Mouse (Mus musculus): ENCODE measurements around the gene Agap3. TPM values are rescaled to one million over a fixed set of nuclear protein-coding genes. Genes with fewer than 3 reads are reported as not detected.
A peak's percentile ranks its signal among the peaks of the same experiment; 100 is the strongest.

The Agap3 gene
- polyA plus RNA-seq, 1 experiment from 2014 or later = 24.1 TPM

DNA sequence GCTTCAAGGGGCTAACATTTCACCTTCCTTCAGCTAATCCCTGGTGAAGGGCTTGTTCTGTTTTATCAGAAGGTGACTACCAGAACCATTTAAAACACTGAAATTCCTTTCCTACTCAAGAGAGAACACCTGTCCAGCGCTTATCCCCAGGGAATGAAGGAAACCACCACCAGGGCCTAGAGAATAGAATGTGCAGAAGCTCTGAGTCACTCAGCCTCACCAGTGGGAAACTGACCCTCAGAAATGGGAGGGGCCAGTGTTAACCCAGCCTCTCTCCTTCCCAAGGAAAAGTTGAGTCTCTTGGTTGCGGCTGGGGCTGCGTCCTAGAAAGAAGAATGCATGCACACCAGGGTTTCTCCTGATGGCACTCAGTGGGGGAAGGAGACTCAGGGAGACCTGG lies 3.1 kb downstream of the Agap3 start:
- peak overlapping the region; percentile 11; the same call in 1 of the 2 replicates for H3K4me3 ChIP-seq
- H3K27me3 ChIP-seq (ENCODE audit: poor library complexity, severe bottlenecking) = peaks cover 11% of the 10 kb centered on the region
- no peak for DNase-seq (ENCODE audit: extremely low spot score, low spot score)
- 0 out of 2 replicates have a peak overlapping the region, but pooled peaks have one; percentile 22 for H3K27ac ChIP-seq
- H3K9me3 ChIP-seq = no peaks in the 10 kb centered on the region
- peaks cover 49% of the 10 kb centered on the region for H3K36me3 ChIP-seq (replicated peaks)
- whole genome bisulfite sequencing = 67% methylated on average over 3 of the region's 3 CpGs
- H3K4me1 ChIP-seq = peaks cover 51% of the 10 kb centered on the region

DNA sequence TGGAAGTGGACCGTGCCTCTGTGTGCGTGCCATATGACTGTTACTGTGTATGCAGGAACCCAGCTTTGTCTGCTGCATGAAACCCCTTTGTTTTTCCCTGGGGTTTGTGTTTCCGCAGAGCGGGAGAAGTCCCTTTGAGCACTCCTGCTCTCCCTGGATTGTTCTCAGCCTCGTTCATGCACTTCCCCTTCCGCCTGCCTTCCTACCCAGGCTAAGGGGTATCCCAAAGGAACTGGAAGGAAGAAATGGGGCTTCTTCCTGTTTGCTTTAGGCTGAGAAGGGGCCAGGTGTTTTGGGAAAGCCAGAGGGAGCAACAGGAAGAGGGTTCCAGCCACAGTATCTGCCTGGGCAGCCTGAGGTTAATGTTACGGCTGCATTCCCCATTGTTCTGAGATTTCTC lies 3.6 kb downstream of the Agap3 start:
- peak overlapping the region; percentile 12; the same call in 1 of the 2 replicates for H3K27ac ChIP-seq

DNA sequence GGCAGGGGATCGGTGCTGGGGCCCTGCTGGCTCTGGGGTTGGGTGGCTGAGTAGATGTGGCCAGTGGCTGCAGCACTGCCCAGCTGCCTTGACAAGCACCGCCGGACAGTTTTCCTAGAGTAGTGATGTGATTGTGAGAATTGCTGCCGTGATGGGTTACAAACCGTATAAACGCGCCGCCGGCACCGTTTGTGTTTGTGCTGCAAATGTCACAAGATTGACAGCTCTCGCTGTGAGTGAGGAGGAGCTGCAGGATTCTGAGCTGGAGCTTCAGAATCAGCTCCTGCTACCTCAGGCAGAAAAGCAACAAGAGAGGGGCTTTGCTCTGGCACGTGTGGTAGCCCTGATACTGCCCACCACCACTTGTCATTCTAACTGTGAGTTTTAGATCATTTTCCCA lies 14.8 kb downstream of the Agap3 start:
- H3K36me3 ChIP-seq (replicated peaks) = peaks cover 7% of the 10 kb centered on the region
- peaks cover under 1% of the 10 kb centered on the region; the same call in 1 of the 2 replicates for H3K27me3 ChIP-seq (ENCODE audit: poor library complexity, severe bottlenecking)
- no peaks in the 10 kb centered on the region for H3K9me3 ChIP-seq
- no peak for DNase-seq (ENCODE audit: extremely low spot score, low spot score)
- WGBS = 59% methylated on average over 12 of the region's 12 CpGs
- no peak overlapping the region for H3K4me3 ChIP-seq
- peaks cover 26% of the 10 kb centered on the region for H3K4me1 ChIP-seq
- H3K27ac ChIP-seq = no peak overlapping the region; the same call in 1 of the 2 replicates

More for the DNA sequence above, 3.6 kb downstream of the Agap3 start:
- Histone ChIP-seq H3K27me3 (ENCODE audit: poor library complexity, severe bottlenecking) (peaks cover 6% of the 10 kb centered on the region), H3K36me3 (replicated peaks) (peaks cover 55% of the 10 kb centered on the region), H3K9me3 (no peaks in the 10 kb centered on the region), H3K4me1 (peaks cover 51% of the 10 kb centered on the region), H3K4me3 (0 out of 2 replicates have a peak overlapping the region, but pooled peaks have one; percentile 11)
- DNase-seq (ENCODE audit: extremely low spot score, low spot score) = no peak
- WGBS = 70% methylated on average over 7 of the region's 7 CpGs

DNA sequence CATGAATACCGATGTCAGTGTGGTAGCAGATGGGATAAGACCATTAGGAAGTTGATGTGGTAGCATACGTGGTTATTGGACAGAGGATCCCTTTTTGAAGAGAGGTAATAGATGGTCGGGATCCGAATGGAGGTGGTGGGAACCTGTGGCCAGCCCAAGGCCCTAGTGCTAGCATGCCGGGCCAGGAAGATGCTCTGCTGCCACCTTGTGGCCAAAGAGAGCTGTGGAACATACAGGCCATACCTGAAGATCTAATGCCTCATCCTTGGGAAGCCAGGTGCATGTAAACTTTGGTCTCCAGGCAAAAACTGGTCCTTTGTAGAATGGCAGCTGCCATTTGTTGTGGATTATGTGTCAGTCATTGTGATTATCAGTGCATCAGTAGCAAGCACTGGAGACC lies 18.6 kb downstream of the Agap3 start:
- peaks cover 53% of the 10 kb centered on the region for H3K4me1 ChIP-seq
- no peaks in the 10 kb centered on the region for H3K9me3 ChIP-seq
- 13% methylated on average over 5 of the region's 5 CpGs for WGBS
- DNase-seq (ENCODE audit: extremely low spot score, low spot score) = peak; percentile 78
- H3K36me3 ChIP-seq (replicated peaks) = peaks cover 5% of the 10 kb centered on the region
- H3K27me3 ChIP-seq (ENCODE audit: poor library complexity, severe bottlenecking) = peaks cover 36% of the 10 kb centered on the region
- H3K27ac ChIP-seq = no peak overlapping the region
- no peak overlapping the region for H3K4me3 ChIP-seq

DNA sequence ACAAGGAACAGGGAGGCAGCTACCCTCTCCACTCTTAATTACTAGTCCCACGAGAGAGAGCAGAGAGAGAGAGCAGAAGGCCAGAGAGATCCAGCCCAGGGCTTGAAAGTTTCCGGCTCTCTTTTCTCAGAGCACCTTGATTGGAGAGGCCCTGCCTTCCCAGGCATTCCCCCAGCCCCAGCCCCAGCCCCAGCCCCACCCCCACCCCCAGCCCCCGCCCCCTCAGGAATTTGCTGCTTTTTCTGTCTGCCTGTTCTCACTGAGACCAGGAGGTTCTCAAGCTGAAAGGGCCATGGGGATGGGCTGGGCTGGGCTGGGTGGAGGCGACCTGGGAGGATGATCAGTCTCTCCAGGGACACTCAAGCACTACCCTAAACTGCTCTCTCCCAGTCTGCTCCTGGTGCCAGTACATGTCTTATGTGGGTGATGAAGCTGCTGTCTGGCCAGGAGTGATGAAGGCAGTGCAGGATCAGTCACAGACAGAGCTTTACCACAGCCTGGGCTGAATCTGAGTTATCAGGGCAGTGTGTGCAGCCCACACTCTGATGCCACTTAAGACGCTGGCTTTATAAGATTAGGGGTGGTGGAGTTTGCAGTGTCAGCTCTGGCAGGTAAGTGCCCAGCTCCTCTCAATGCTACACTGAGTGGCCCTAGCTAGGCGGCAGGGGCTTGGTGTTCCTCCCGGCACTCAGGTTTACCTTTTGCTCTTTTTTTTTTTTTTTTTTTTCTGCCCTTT lies 21.1 kb downstream of the Agap3 start:
- Histone ChIP-seq H3K9me3 (no peaks in the 10 kb centered on the region), H3K27ac (no peak overlapping the region), H3K4me3 (peak overlapping the region; percentile 26), H3K36me3 (replicated peaks) (peaks cover 27% of the 10 kb centered on the region), H3K4me1 (peaks cover 43% of the 10 kb centered on the region), H3K27me3 (ENCODE audit: poor library complexity, severe bottlenecking) (peaks cover 44% of the 10 kb centered on the region)
- 10% methylated on average over 7 of the region's 7 CpGs for WGBS
- DNase-seq (ENCODE audit: extremely low spot score, low spot score) = no peak

DNA sequence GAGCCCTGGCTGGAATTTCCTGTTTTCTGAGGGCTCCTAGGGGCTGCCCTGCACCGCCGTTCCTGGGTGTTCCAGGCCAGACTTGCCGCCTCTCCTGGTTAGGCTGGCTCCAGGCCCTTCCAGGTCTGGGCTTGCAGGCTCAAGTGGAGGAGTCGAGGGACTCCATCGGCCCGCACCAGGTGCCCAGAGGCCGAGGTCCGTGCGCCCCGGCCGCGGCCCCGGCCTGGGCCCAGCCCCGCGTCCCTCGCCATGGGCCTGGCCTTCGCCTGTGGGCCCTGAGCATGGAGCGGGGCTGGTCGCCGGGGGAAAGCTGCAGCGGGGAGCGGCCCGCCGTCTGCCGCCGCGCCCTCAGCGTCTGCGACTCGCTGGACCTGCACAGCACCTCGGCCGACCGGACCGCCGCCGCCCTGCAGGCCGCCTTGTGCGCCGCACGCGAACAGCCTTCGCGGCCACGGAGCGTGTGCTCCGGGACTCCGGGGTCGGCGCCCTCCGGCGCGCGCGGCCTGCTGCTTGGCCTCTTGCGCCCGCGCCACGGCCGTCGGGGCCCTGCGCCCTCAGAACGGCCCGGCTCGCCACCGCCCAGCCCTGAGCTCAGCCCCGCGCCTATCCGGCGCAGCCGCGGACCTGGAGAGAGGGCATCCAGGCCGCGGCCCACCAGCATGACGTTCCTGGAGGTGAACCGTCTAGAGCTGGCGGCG lies 22.2 kb downstream of the Agap3 start:
- no peak for DNase-seq (ENCODE audit: extremely low spot score, low spot score)
- peaks cover 43% of the 10 kb centered on the region for H3K4me1 ChIP-seq
- H3K9me3 ChIP-seq = no peaks in the 10 kb centered on the region
- H3K4me3 ChIP-seq = peak overlapping the region; percentile 55
- peaks cover 44% of the 10 kb centered on the region for H3K27me3 ChIP-seq (ENCODE audit: poor library complexity, severe bottlenecking)
- H3K36me3 ChIP-seq (replicated peaks) = peaks cover 38% of the 10 kb centered on the region
- peak overlapping the region; percentile 41 for H3K27ac ChIP-seq
- 1% methylated on average over 77 of the region's 77 CpGs for WGBS

DNA sequence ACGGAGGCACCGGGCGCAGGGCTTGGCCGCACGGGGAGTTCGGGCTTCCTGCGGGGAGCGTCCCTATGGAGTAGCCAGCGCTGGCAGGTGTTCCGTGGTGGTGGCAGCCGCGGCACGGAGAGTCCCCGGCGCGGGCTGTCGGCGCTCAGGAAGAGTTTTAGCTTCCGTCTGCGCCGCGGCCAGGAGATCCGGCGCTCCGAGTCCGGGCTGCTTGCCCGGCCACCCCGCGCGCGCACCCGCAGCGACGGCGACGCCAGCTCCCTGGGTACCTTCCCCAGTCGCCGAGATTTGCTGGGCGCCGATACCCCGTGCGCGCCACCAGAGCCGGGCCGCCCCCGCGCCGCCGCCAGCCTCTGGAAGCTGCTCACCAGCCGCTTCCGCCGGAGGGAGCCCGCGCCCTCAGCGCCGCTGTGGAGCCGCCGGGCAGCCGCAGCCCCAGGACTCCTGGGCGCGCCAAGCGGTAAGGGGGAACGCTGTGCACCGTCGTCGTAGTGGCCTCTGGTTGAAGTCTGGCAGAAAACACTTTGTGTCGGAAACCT lies 22.8 kb downstream of the Agap3 start:
- Histone ChIP-seq H3K27ac (peak overlapping the region; percentile 41), H3K9me3 (no peaks in the 10 kb centered on the region), H3K4me3 (peak overlapping the region; percentile 55), H3K27me3 (ENCODE audit: poor library complexity, severe bottlenecking) (peaks cover 48% of the 10 kb centered on the region), H3K36me3 (replicated peaks) (peaks cover 45% of the 10 kb centered on the region), H3K4me1 (peaks cover 49% of the 10 kb centered on the region)
- WGBS = under 1% methylated on average over 67 of the region's 67 CpGs
- peak; percentile 33 for DNase-seq (ENCODE audit: extremely low spot score, low spot score)

DNA sequence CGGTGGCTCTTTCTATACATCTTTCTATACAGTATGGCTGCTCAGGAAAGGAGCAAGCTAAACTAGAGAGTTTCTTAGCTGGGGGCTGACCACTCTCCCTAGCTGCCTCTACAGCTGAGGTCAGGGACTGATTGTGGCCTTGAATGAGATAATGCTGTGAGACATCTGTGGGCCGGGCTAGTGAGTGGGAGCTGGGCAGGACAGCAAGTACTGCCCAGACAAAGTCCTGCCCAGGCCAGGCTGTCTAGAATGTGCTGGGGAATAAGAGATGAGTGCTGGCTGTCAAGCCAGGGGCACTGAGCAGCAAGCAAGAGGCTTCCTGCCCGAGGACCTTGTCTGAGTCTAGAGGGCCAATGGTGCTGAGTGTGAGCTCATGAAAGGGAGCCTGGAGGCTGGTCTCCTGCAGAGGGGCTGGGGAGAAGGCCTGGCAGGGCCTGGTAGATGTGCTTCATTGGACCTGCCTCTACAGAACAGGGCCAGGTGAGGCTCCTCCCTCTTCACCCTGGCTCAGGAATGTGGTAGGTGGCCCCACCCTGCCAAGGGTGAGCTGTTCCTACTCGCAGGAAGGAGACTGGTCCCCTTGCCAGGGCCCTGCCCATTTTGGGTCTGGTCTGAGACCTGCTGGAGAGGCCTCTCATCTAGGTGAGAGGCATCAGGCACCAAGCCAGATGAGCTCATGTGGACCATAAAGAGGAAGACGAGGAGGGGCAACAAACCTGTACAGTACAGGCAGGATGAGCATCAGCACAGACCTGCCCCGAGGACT lies 23.7 kb downstream of the Agap3 start:
- Histone ChIP-seq H3K9me3 (no peaks in the 10 kb centered on the region), H3K4me1 (peaks cover 58% of the 10 kb centered on the region)
- WGBS = 77% methylated on average over 6 of the region's 6 CpGs

DNA sequence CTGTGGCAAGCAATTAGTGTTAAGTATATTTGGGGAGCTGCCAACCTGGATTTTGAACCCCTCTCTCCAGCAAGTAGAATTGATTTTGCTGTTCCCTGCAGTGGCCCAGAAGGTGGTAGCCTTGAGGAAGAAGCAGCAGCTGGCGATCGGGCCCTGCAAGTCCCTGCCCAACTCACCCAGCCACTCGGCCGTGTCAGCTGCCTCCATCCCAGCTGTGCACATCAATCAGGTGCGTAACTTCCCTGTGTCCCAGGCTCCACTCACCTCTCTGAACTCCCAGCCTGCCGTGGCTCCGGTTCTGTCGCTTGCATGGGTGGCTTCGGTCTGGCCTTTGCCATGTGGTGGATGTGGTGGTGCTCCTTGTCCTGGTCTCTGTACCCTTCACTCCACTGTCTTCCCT lies 25.9 kb downstream of the Agap3 start:
- WGBS = 98% methylated on average over 9 of the region's 9 CpGs
- H3K27ac ChIP-seq = no peak overlapping the region
- DNase-seq (ENCODE audit: extremely low spot score, low spot score) = no peak
- H3K9me3 ChIP-seq = no peaks in the 10 kb centered on the region
- peaks cover 75% of the 10 kb centered on the region for H3K36me3 ChIP-seq (replicated peaks)
- H3K27me3 ChIP-seq (ENCODE audit: poor library complexity, severe bottlenecking) = peaks cover 56% of the 10 kb centered on the region
- no peak overlapping the region for H3K4me3 ChIP-seq
- peaks cover 70% of the 10 kb centered on the region for H3K4me1 ChIP-seq

More for the DNA sequence above, 23.7 kb downstream of the Agap3 start:
- Histone ChIP-seq H3K27me3 (ENCODE audit: poor library complexity, severe bottlenecking) (peaks cover 49% of the 10 kb centered on the region), H3K27ac (no peak overlapping the region), H3K4me3 (peak overlapping the region; percentile 55), H3K36me3 (replicated peaks) (peaks cover 53% of the 10 kb centered on the region)
- DNase-seq (ENCODE audit: extremely low spot score, low spot score) = no peak

DNA sequence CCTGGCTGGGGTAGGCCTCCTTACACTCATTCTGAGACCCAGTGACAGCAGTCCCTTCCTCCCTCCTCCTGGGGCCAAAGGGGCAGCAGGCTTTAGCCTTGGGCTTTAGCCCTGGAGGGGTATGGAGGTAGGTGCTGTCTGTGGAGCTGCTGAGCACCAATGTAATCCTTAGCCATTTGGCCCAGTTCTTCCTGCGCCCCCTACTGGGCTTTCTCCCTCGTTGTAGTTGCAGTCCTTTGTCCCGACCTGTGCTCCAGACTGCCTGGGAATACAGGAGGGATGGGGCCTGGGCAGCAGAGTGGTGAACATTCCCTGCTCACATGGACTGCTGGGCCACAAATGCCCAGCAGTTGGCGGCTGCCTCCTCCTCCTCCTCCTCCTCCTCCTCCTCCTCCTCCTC lies 29.7 kb downstream of the Agap3 start:
- WGBS = 0% methylated on average over 3 of the region's 4 CpGs
- peaks cover 74% of the 10 kb centered on the region for H3K4me1 ChIP-seq

DNA sequence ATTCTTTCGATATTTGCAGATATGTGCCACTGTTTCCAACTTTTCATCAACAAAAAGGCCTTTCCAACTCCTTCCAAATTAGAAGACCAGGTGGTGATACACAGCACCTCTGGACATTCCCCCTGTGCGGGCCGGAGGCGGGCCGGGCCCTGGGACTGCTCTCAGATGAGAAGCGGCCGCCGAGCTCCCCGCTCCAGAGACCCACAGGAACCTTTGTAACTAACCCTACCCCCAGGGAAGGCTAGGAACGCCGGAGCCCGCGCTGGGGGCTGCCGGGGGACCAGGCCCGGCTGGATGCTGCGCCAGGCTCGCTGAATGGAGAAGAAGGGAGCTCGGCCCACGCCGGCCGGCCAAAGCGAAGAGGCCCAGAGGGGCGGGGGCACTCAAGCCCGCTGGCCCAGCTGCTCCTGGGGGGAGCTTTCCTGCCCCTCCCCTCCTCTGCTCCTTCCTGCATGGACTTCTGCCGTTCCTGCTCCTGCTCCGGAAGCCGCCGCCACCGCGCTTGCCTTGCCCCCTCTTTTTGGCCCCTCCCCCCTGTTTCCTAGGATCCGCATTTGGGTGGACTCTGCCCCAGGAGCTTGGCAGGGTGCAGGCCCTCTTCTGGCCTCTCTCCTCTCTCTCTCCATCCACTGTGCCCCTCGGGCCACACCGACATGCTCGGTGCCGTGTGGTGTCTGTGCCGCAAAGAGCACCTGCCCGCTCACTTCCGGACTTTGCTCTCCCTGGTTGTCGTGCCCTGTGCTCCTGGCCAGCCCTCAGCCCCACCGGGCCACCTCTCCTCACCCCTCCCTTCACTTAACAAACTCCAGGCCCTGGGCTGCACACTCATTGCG lies 30.5 kb downstream of the Agap3 start:
- Histone ChIP-seq H3K9me3 (no peaks in the 10 kb centered on the region), H3K27me3 (ENCODE audit: poor library complexity, severe bottlenecking) (peaks cover 56% of the 10 kb centered on the region), H3K27ac (peak overlapping the region; percentile 79), H3K4me1 (peaks cover 75% of the 10 kb centered on the region), H3K36me3 (replicated peaks) (peaks cover 89% of the 10 kb centered on the region), H3K4me3 (peak overlapping the region; percentile 24)
- peak; percentile 39 for DNase-seq (ENCODE audit: extremely low spot score, low spot score)
- WGBS = 35% methylated on average over 41 of the region's 41 CpGs

More for the DNA sequence above, 29.7 kb downstream of the Agap3 start:
- DNase-seq (ENCODE audit: extremely low spot score, low spot score) = peak; percentile 77
- Histone ChIP-seq H3K4me3 (no peak overlapping the region), H3K27ac (peak overlapping the region; percentile 79), H3K27me3 (ENCODE audit: poor library complexity, severe bottlenecking) (peaks cover 53% of the 10 kb centered on the region), H3K9me3 (no peaks in the 10 kb centered on the region), H3K36me3 (replicated peaks) (peaks cover 89% of the 10 kb centered on the region)
